Mouse (Mus musculus): ENCODE data around the gene Serpinf2.
"Not testable (repeated sequence)": the region's sequence is repeated elsewhere in the genome, so short reads cannot be mapped to it uniquely, and the experiment has no call there.

Serpinf2 gene

DNA sequence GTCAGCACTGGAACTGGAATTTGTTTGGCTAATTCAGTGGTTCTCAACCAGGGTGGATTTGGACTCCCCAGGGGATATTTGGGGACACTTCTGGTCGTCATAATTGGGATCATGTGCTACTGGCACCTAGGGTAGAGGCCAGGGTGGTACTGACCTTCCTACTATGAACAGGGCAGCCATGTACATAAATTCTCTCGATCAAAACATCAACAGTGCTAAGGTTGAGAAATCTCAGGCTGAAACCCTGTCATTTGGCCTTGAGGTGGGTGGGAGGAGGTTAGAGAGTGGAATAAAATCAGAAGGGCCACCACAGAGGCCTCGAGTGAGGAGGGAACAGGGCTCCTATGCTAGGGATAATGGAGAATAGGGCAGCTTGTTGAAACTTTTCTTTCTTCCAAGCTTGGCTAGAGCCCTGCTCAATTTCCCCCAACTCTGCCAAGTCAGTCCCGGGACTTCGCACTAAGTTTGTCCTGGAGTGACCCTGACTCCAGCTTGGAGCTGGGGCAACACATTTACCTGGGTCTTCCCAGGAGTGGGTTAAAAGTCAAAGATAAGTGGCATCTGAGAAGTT is 19.8 kb upstream of the Serpinf2 start:
- peak; percentile 53 for DNase-seq

DNA sequence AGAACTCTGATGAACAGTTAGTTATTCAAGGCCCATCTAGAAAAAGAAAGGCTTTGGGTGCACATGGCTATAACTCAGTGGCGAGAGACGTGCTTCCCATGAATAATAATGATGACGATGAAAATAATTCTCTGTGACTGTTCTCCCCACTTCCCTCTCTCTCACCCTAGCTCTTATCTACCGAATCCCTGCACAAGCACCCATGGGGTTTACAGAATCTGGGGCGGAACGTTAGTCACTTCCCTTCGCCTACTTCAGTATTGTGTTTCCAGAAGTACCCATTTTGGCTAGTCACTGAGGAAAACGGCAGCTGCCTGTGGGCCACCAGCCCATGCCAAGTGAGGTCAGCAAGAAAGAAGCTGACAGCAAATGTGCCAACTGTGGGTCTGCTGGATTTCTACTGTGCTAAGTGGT is 19.2 kb upstream of the Serpinf2 start:
- no peak for DNase-seq

GRCm38 (mm10) chr11:75458169-75458568 is 18.8 kb upstream of the Serpinf2 start:
- peak; percentile 58 for DNase-seq

- no peak for DNase-seq
Observed at GRCm38 (mm10) chr11:75456440-75456871, 17.1 kb upstream of the Serpinf2 start.

- DNase-seq, result not testable (repeated sequence)
Observed at GRCm38 (mm10) chr11:75455971-75456370, 16.6 kb upstream of the Serpinf2 start.

GRCm38 (mm10) chr11:75455041-75455736 is 15.8 kb upstream of the Serpinf2 start:
- peak; percentile 25 for DNase-seq

- DNase-seq, result peak; percentile 94
Observed at GRCm38 (mm10) chr11:75453991-75454930, 14.9 kb upstream of the Serpinf2 start, which contains the start of gene Wdr81. Gene Wdr81 (minus strand): TSS chr11:75454717.

DNA sequence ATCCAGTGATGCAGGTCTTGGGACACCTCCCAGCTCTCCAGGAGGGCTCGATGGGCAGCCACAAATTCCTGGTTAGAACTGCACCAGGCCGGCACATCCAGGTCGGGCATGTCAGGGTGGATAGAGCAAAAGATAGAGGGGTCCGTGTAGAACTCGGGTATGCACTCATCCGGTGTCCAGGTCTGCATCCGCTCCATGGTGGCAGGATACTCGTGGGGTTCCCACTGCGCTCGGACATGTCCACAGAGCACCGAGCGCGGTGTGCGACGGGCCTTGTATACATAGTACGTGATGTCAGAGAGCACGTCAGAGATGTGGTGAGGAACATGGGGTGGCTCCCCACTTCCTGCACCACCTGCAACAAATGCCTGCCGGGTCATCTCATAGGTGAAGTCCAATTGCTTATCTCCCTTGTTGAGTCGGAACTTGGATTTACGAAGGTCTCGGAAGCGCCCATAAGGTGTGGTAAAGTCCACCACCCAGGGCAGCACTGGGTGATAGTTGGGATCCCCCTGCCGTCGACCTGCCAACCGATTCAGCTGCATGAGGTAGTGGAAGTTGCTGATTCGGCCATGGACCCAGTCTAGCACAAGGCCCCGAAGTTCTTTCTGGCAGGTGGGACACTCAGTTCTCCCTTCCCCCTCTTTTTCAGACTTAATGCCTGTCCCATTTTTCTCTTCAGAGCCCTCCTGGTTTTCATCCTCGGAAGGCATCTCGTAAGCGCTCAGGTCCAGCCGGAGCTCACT is 13.6 kb upstream of the Serpinf2 start:
- DNase-seq, result no peak

- DNase-seq, result no peak
Observed at GRCm38 (mm10) chr11:75452081-75452480, 12.7 kb upstream of the Serpinf2 start.

GRCm38 (mm10) chr11:75450936-75451335 is 11.5 kb upstream of the Serpinf2 start:
- no peak for DNase-seq

DNA sequence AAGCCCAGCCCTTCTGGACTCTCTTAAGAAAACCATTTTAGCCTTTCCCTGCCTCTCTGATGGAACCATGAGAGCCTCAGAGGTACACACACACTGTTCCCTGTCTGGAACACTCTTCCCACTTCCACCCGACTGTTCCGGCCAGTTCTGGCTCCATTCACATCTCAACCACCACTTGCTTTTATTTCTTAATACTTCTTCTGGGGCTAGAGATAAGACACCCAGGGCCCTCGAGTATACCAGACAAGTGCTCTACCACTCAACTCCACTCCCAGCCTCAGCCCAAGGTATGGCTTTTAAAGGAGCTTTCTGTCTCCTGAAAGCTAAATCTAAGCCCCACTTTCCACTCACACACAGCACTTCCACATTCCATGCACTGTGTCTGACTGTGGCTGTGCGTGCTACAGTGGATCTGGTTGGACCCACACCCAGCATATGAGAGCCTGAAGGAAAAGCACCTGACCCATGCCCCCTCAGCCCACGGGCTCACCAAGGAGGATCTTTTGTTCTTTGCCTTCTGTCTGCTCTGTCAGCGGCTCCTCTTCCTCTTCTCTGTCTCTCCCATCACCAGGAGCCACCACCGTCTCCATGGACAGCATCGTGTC is 11.0 kb upstream of the Serpinf2 start:
- no peak for DNase-seq

DNA sequence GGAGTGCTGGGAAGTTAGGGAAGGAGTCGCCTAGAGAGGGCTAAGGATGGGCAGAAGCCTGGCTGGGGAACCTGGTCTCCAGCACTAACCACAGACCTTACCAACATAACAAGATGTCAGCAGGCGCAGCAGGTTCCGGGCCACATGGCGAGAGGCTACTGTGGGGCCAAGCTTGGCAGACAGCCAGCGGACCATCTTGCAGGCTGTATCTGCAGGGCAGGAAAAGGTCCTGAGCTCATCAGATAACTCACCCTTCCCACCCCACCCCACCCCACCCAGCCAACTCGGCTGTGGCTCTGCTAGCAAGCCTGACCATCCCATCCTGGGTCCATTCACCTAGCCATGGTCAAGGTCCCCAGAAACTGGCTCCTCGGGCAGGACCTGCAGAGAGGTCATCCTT is 10.3 kb upstream of the Serpinf2 start:
- DNase-seq, result no peak

- no peak for DNase-seq
Observed at GRCm38 (mm10) chr11:75448575-75448974, 9.2 kb upstream of the Serpinf2 start.

DNA sequence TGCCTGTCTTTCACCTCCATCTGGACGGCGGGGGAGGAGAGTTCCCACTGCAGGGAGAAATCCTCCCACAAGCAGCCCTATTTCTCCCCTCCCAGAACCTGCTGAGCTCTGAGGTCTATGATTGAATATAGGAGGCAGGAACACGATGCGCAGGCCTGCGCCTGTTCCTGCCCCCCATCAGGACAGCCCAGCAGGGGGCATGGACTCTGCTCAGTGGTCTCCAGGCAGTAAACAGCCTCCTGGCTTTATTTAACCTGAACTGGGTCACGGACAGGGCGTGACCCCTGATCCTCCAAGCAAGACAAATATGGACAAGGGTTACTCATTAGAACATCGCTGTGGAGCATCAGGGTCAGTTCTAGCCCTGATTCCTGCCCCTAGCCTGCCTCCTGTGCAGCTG is 4.3 kb upstream of the Serpinf2 start:
- peak; percentile 74 for DNase-seq

- no peak for DNase-seq
Observed at GRCm38 (mm10) chr11:75441601-75442000, 2.2 kb upstream of the Serpinf2 start.

DNA sequence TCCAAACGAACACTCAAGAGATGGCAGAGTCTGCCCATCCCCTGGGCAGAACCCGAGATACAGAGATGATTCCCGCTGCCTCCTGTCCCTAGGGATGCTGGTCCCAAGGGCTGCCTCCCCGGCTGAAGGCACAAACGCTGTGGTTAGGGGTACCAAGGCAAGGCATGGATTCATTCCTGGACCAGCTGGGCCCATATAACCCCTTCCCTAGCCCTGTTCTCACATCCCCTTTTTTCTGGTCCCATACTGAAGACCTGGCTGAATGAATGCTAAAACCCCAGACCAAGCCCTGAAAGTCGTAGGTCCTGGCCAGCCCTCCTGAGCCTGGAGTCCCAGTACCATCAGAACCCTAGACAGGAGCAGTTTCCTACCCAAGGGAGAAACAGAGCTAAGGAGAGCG is 1.6 kb upstream of the Serpinf2 start:
- DNase-seq, result no peak

DNA sequence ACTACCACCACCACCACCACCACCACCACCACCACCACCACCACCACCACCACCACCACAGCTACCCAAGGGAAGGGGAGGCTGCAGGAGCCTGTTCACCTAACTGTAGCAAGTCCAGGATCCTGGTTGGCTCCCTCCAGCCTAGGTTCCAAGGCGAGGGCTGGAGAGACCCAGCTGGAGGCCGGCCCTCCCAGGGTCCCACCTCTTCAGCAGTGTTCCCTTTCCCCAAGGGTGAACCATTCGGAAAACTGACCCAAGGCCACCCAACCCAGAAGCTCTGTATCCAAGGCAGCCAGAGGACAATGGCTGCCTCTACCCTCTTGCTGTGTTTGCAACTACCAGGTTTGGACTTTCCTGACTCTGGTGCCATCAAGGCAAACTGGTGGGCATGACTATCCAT is 560 bp upstream of the Serpinf2 start:
- no peak for DNase-seq

DNA sequence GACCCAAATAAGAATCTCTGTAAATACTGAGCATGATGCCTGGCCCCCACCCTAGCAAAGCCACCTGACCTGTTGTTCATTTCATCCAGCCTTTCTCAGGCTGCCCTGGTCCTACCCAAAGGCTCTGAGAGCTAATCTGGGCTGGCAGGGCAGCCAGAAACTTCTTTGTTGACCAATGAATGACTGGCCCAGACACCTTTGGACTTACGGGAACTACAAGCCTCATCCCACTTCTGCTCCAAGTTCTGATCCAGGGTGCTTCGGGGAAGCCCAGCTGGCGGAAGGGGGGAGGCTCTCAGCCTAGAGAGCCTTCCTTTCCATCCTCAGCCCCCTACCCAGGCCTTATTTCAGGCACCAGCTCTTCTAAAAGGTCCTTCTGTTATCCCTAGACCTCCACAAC is 587 bp downstream of the Serpinf2 start:
- no peak for DNase-seq

DNA sequence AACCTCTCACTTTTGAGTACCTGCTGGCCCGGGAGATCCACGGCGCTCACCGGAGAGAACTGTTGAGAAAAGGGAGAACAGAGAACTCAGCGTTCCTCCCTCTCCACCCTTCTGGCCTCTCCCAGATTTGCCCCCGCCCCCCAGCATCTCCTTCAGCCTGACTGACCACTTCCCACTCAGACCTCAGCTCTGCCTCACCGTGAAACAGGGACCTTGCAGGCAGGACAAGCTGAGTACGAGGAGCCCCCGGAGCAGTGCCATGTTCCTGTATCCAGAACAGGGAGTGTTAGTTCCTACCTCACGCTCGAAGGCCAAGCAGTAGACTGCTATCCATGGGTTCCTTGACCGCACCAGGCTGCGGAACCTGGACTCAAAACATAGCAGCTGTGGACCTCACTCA is 1.2 kb downstream of the Serpinf2 start:
- DNase-seq, result no peak

- DNase-seq, result no peak
Observed at GRCm38 (mm10) chr11:75434138-75434537, 5.3 kb downstream of the Serpinf2 start.

GRCm38 (mm10) chr11:75431307-75431706 is 8.1 kb downstream of the Serpinf2 start:
- DNase-seq, result no peak

DNA sequence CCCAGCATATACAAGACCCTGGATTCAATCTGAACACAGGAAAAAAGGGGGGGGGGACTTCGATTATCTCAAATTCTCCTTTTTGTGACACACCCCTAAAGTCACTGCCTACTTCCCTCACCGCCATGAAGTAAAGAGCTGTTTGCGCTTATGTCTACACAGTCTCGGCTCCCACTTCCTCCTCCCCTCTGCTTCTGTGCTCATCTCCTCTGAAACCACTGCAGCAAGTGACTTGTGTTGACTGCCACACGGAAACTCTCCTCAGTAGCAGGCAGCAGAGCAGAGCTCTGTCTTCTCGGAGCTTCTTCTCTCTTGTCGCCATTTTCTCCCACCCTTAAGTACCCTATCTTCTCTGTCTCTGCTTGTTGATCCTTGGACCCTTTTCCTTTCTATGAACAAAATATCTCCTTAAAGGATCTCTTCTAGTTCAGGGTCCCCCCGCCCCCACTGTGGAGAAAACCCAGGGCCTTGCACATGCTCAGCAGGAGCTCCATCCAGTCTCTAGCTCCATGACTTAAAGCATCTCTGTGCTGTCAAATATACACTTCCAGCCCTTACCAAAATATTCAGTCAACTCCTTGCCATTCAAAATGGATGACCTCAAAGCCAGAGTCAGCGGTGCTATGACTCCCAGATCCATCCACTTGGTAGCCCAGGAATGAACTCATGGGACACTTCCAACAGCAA is 10.2 kb downstream of the Serpinf2 start:
- no peak for DNase-seq
